Mouse (Mus musculus) G1E-ER4 (cell line): Measurements from ENCODE around the gene Il18rap. TPM values are rescaled to one million over a fixed set of nuclear protein-coding genes. Genes with fewer than 3 reads are reported as not detected.

ENCODE experiments used
- GATA1 ChIP-seq: IDR thresholded peaks from one replicate; pipeline ENCODE4 v1.8.0; 2012; ENCODE audit warnings: low read length, inconsistent platforms
- polyA plus RNA-seq: library from polyadenylated mRNA; stranded (reverse); fragments of >175 nt; gene quantifications from 2 replicates; pipeline ENCODE4 v1.2.3, GENCODE M21; 2012

Il18rap gene
- polyA plus RNA-seq, 1 experiment, result not detected

GRCm38 (mm10) chr1:40516364-40516763 is 1.2 kb downstream of the Il18rap start:
- no peak for TF ChIP-seq GATA1

GRCm38 (mm10) chr1:40522918-40523317 is 7.8 kb downstream of the Il18rap start:
- TF ChIP-seq GATA1, result no peak

GRCm38 (mm10) chr1:40523971-40524722 is 9.0 kb downstream of the Il18rap start:
- TF ChIP-seq GATA1, result no peak

GRCm38 (mm10) chr1:40529287-40529686 is 14.1 kb downstream of the Il18rap start:
- TF ChIP-seq GATA1, result no peak

- TF ChIP-seq GATA1, result no peak
Measured at GRCm38 (mm10) chr1:40537577-40537976, 22.4 kb downstream of the Il18rap start.

GRCm38 (mm10) chr1:40544650-40545049 is 29.5 kb downstream of the Il18rap start:
- no peak for TF ChIP-seq GATA1

- TF ChIP-seq GATA1, result no peak
Measured at GRCm38 (mm10) chr1:40546645-40547044, 31.5 kb downstream of the Il18rap start.

GRCm38 (mm10) chr1:40547064-40547572 is 32.0 kb downstream of the Il18rap start:
- TF ChIP-seq GATA1, result no peak

- TF ChIP-seq GATA1, result no peak
Measured at GRCm38 (mm10) chr1:40547762-40548161, 32.6 kb downstream of the Il18rap start.

- TF ChIP-seq GATA1, result no peak
Measured at GRCm38 (mm10) chr1:40569374-40569773, 54.2 kb downstream of the Il18rap start.

GRCm38 (mm10) chr1:40579784-40580183 is 64.6 kb downstream of the Il18rap start, which contains the start of gene Slc9a4:
Gene Slc9a4, plus strand, starts transcription at chr1:40580081.
- TF ChIP-seq GATA1, result no peak

- TF ChIP-seq GATA1, result no peak
Measured at GRCm38 (mm10) chr1:40580269-40580668, 65.1 kb downstream of the Il18rap start.

GRCm38 (mm10) chr1:40586776-40587175 is 71.6 kb downstream of the Il18rap start:
- no peak for TF ChIP-seq GATA1

GRCm38 (mm10) chr1:40590931-40591330 is 75.8 kb downstream of the Il18rap start:
- TF ChIP-seq GATA1, result no peak

- TF ChIP-seq GATA1, result no peak
Measured at GRCm38 (mm10) chr1:40597822-40598221, 82.7 kb downstream of the Il18rap start.

GRCm38 (mm10) chr1:40600394-40601327 is 85.5 kb downstream of the Il18rap start:
- no peak for TF ChIP-seq GATA1

Other genes with a start within 250 kb of the Il18rap start
- not detected in 2 replicates for gene Il1rl2, start 190.8 kb upstream of the Il18rap start, polyA plus RNA-seq
- 2.7 and 3.7 TPM in 2 replicates for gene Il1rl1, start 85.8 kb upstream of the Il18rap start, polyA plus RNA-seq
- not detected in 2 replicates for gene Il18r1, start 49.8 kb upstream of the Il18rap start, polyA plus RNA-seq
- not detected in 2 replicates for gene Slc9a4, start 64.7 kb downstream of the Il18rap start, polyA plus RNA-seq
- gene Slc9a2, start 165.2 kb downstream of the Il18rap start, polyA plus RNA-seq, result not detected in 2 replicates